Mouse (Mus musculus): ENCODE data around the gene Psmb8.

The Psmb8 gene

GRCm38 (mm10) chr17:34188986-34189385 is 8.5 kb upstream of the Psmb8 start:
- in situ Hi-C loops (cut with MboI, MseI), result loop anchor here (25.0 kb wide), 1 partner anchor 1673 kb away; the partner anchor contains the start of genes Nrm and Ppp1r18

DNA sequence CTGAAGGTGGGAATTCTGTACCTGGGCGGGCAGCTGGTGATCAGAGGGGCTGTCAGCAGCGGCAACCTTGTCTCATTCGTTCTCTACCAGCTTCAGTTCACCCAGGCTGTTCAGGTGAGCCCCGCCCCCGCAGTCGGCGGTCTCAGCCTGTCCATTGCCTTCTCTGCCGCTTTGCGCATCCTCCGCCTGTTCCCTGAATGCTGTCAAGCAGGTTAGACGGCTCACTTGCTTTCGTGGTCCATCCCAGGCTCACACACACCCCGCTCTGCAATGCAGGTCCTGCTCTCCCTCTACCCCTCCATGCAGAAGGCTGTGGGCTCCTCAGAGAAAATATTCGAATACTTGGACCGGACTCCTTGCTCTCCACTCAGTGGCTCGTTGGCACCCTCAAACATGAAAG is 4.7 kb upstream of the Psmb8 start:
- in situ Hi-C loops (cut with MboI, MseI), result loop anchor here (10.0 to 25.0 kb wide), 2 partner anchors 508 to 1669 kb away; partner anchors contain the start of genes Hnrnpm, Nrm and Ppp1r18

DNA sequence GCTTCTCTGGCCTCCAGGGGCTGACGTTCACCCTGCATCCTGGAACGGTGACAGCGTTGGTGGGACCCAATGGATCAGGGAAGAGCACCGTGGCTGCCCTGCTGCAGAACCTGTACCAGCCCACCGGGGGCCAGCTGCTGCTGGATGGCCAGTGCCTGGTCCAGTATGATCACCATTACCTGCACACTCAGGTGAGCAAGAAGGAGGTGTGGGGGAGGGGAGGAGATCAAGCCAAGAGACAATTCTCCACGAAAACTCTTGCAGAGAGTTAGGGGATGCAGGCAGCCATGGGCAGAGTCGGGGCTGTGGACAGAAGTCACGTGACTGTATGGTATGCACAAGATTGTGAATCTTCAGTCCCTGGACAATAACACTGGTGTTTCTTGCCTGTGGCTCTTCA is 4.1 kb upstream of the Psmb8 start:
- in situ Hi-C loops (cut with MboI, MseI), result loop anchor here (10.0 to 25.0 kb wide), 2 partner anchors 509 to 1669 kb away; partner anchors contain the start of genes Hnrnpm, Nrm and Ppp1r18

DNA sequence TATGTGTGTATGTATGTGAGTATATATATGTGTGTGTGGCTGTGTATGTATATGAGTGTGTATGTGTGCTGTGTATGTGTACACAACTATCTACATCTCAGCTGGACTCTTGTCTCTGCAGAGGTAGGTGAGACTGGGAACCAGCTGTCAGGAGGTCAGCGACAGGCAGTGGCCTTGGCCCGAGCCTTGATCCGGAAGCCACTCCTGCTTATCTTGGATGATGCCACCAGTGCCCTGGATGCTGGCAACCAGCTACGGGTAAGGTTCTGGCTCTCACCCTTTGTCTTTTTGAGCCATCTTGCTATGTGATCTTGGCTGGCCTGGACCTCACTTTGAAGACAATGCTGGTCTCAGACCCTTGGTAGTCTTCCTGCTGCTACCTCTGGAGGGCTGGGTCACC is 2.8 kb upstream of the Psmb8 start:
- in situ Hi-C loops (cut with MboI, MseI), result loop anchor here (10.0 to 25.0 kb wide), 2 partner anchors 510 to 1668 kb away; partner anchors contain the start of genes Hnrnpm, Nrm and Ppp1r18

- in situ Hi-C loops (cut with MboI, MseI), result loop anchor here (10.0 to 25.0 kb wide), 2 partner anchors 512 to 1666 kb away; partner anchors contain the start of genes Hnrnpm, Nrm and Ppp1r18
Measured at GRCm38 (mm10) chr17:34196491-34196890, 1.0 kb upstream of the Psmb8 start.

DNA sequence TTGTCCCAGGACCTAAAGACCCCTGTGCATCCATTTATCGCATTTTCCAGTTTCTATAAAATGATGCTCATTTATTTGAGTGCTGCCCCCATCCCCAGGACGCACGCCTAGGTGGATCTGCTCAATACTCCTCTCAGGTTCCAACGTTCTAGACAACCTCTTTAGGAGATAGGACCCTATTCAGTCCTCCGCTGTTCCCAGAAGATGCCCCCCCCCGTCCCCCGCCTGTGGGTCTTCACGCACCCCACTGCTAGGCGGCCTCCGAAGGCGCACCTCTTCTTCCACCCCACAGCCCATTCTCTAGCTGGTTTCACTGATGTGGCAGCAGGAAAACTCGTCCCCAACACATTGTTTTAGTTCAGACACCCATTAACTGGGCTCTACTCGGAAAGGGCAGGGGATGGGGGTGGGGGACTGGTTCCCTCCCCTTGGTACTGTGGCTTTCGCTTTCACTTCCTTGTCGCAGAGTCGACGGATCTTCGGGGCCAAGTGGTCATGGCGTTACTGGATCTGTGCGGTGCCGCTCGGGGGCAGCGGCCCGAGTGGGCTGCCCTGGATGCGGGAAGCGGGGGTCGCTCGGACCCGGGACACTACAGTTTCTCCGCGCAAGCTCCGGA is 491 bp downstream of the Psmb8 start:
- in situ Hi-C loops (cut with MboI, MseI), result loop anchor here (10.0 to 25.0 kb wide), 2 partner anchors 513 to 1664 kb away; partner anchors contain the start of genes Hnrnpm, Nrm and Ppp1r18

GRCm38 (mm10) chr17:34198521-34198912 is 996 bp downstream of the Psmb8 start:
- in situ Hi-C loops (cut with MboI, MseI), result loop anchor here (10.0 to 25.0 kb wide), 2 partner anchors 514 to 1664 kb away; partner anchors contain the start of genes Hnrnpm, Nrm and Ppp1r18

- in situ Hi-C loops (cut with MboI, MseI), result loop anchor here (10.0 to 25.0 kb wide), 2 partner anchors 514 to 1663 kb away; partner anchors contain the start of genes Hnrnpm, Nrm and Ppp1r18
Measured at GRCm38 (mm10) chr17:34199050-34199619, 1.6 kb downstream of the Psmb8 start.

DNA sequence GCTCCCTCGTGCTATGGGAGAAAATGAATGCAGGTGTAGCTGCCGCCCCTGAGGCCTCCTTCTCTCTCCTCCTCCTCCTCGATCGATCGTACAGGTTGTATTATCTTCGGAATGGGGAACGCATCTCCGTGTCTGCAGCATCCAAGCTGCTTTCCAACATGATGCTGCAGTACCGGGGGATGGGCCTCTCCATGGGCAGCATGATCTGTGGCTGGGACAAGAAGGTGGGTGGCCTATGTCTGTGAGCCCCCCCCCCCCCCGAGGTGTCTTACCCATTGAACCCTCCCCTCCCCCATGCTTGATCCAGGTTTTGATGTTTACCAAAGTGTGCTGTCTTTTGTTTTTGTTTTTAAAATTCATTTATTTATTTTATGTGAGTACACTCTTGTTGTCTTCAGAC is 2.5 kb downstream of the Psmb8 start:
- in situ Hi-C loops (cut with MboI, MseI), result no loop called here

DNA sequence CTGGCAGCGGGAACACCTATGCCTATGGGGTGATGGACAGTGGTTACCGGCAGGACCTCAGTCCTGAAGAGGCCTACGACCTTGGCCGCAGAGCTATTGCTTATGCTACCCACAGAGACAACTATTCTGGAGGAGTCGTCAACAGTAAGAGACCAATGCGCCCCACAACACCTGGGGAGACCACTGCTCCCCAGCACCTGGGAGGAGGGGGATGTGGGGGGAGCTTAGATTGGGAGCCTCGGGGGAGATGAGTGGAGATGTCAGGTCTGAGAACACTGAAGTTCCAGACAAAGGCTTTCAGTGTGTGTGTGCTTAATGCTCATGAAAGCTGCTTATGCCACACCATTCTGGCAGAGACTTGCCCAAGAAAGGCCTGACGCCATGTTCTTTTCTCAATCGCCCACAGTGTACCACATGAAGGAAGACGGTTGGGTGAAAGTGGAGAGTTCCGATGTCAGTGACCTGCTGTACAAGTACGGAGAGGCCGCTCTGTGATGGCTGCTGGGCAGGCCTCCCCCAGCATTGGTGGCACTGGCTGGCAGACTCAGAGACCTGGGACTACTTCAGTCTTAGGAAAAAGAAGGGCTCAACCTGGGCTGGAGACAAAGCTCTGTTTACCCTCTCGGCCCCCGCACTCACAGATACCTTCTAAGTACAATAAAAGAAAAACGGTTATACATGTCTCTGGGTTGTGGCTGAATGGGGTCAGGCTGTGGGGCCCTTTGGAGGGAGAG is 3.4 kb downstream of the Psmb8 start:
- in situ Hi-C loops (cut with MboI, MseI), result no loop called here

DNA sequence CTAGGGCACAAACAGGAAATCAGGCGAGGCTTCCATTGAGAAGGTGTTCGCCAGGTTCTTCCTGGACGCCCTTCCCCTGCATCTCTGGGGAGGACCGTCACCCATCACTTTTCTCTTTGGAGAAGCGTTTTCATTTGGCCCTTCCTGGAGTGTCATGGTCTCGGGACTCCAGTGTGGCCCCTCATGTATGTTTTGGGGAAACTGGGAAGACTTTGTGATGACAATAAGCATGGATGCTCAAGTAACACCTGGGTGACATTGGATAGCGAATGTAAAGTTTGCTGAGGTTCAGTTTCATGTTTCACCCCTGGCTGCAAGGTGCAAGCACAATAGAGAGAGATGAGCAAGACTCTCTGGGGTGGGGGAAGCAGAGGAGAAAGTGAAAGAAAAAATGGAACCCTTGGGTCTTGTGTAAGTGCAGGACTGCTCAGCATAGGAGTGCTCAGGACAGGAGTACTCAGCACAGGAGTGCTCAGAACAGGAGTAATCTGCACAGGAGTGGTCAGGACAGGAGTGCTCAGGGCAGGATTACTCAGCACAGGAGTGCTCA is 4.1 kb downstream of the Psmb8 start:
- in situ Hi-C loops (cut with MboI, MseI), result no loop called here

DNA sequence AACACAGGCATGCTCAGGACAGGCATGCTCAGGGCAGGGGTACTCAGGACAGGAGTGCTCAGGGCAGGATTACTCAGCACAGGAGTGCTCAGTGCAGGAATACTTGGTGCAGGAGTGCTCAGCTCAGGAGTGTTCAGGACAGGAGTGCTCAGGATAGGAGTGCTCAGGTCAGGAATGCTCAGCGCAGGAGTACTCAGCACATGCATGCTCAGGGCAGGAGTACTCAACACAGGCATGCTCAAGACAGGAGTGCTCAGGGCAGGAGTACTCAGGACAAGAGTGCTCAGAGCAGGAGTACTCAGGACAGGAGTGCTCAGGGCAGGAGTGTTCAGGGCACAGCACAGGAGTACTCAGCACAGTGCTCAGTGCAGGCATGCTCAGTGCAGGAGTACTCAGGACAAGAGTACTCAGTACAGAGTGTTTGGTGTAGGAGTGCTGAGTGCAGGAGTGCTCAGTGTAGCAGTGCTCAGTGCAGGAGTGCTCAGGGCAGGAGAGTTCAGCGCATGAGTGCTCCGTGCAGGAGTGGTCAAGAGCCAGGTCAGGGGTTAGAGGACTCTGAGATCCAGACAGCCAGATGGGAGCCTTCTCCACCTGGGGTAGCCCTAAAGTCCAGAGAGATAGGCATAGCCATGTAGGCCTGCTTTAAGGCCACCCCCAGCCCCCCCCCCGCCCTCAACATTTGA is 5.4 kb downstream of the Psmb8 start:
- in situ Hi-C loops (cut with MboI, MseI), result no loop called here

GRCm38 (mm10) chr17:34203444-34203843 is 5.9 kb downstream of the Psmb8 start, which contains the start of gene Tap2:
Tap2 (plus strand) TSS chr17:34203527.
- in situ Hi-C loops (cut with MboI, MseI), result no loop called here

GRCm38 (mm10) chr17:34204303-34205010 is 6.9 kb downstream of the Psmb8 start:
- in situ Hi-C loops (cut with MboI, MseI), result loop anchor here (5.0 kb wide), 1 partner anchor 32 kb away; no protein-coding TSS in a partner anchor

- in situ Hi-C loops (cut with MboI, MseI), result loop anchor here (5.0 kb wide), 1 partner anchor 33 kb away; no protein-coding TSS in a partner anchor
Measured at GRCm38 (mm10) chr17:34205021-34205745, 7.7 kb downstream of the Psmb8 start.

DNA sequence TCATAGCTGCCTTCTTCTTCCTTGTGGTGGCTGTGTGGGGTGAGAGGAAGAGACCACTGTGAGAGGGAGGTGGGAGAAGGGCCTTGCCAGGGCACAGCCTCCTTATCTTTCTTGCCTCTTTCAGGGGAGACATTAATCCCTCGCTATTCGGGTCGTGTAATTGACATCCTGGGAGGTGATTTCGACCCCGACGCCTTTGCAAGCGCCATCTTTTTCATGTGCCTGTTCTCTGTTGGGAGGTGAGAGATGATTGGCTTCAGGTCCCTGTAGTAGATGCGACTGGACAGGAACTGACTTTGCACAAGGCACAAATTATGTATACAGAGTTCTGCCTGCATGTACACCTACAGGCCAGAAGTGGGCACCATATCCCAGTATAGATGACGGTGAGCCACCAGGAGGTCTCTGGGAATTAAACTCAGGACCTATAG is 8.2 kb downstream of the Psmb8 start:
- in situ Hi-C loops (cut with MboI, MseI), result loop anchor here (5.0 kb wide), 1 partner anchor 33 kb away; no protein-coding TSS in a partner anchor

DNA sequence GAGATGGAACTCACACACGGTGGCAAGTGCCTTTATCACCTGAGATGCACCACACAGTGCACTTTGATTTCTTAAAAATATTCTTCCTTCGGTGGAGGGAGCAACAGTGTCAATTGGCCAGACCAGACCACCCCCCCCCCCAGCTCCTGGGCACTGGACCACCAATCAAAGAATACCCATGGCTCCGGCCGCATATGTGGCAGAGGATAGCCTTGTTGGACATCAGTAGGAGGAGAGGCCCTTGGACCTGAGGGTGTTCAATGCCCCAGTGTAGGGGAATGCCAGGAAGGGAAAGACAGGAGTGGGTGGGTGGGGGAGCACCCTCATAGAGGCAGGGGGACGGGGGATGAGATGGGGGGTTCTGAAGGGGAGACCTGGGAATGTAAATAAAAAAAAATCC is 9.2 kb downstream of the Psmb8 start:
- in situ Hi-C loops (cut with MboI, MseI), result loop anchor here (5.0 kb wide), 1 partner anchor 34 kb away; no protein-coding TSS in a partner anchor

- in situ Hi-C loops (cut with MboI, MseI), result loop anchor here (5.0 kb wide), 1 partner anchor 35 kb away; no protein-coding TSS in a partner anchor
Measured at GRCm38 (mm10) chr17:34207456-34207855, 9.9 kb downstream of the Psmb8 start.

GRCm38 (mm10) chr17:34207866-34208265 is 10.3 kb downstream of the Psmb8 start:
- in situ Hi-C loops (cut with MboI, MseI), result loop anchor here (5.0 kb wide), 1 partner anchor 36 kb away; no protein-coding TSS in a partner anchor

Measured in T-helper 1 cell (primary cell).